Mouse (Mus musculus) telencephalon, adult 2 months (tissue): ENCODE measurements at regions not wholly inside any gene's neighbourhood (a gene's known extent, or its start where the extent isn't known, plus 50 kb on each side); places are given as distances from the start of the nearest gene placed in this dataset.

ENCODE experiments used
- DNase-seq: peaks from one replicate; pipeline ENCODE4 v3.0.0-alpha.2; 2011; ENCODE audit warnings: low read depth, low spot score

DNA sequence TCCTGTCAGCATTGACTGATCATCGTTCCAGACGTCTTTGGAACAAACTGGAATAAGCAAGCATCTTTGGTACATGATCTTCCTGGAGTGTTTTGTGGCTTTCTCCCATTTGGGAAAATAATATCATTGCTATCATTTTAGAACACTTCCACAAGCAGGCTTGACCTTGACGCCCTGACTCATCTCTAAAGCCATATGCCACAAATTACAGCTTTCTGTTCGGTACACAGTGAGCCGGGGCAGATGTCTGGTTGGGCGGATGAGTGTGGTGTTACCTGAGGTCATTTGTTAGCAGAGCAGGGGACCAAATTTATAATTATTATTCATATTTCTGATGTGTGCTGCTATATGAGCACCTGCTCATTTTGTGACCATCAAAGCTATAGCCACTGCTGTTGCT is 83.3 kb upstream of the Pmfbp1 start:
- no peak for DNase-seq

DNA sequence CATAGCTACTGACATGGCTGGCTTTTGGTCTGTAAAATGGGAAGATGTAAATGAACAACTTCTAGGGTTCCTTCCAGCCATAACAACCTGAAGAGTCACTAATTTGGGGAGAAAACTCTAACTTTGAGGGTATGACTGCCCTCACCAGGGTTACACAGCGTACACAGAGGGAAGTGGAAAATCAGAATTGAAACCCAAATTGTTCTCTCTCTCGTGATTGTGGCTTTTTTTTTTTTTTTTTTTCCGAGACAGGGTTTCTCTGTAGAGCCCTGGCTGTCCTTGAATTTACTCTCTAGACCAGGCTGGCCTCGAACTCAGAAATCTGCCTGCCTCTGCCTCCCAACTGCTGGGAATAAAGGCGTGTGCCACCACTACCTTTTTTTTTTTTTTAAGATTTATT is 80.4 kb upstream of the Pmfbp1 start:
- no peak for DNase-seq

DNA sequence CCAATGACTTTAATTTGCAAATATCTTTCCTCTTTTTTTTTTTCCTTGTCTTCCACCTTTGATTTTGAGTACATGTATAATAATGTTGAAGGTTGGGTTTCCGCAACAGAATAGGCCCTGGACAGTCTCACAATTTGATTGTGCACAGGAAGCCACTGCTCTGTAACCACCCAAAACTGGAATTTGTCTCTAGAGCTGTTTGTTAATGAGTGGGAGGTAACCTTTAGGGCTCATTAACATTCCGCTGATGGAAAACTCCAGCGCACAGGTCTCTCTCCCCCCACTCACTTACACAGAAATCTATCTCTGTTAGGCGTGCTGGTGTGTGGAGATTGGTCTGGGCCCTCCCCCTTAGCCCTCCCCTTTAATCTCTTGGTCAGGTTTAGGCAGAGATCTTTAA is 78.5 kb upstream of the Pmfbp1 start:
- no peak for DNase-seq

DNA sequence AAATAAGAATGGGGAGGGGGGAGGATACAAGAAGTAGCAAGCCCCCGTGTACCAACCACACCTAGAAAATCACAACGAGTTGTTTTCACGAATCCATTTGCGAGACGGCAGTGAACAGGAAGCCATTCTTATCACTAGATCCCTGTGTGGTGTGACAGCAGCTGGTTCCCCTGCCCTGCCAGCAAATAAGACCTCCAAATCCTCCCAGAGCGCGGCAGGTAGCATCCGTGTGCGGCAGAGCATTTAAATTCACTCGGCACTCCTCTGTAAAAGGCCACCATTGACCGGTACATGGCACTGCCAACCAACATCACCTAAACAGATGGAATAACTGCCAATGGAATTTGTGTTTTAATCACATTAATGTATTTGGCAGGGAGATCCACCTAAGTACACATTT is 77.9 kb upstream of the Pmfbp1 start:
- DNase-seq, result no peak

DNA sequence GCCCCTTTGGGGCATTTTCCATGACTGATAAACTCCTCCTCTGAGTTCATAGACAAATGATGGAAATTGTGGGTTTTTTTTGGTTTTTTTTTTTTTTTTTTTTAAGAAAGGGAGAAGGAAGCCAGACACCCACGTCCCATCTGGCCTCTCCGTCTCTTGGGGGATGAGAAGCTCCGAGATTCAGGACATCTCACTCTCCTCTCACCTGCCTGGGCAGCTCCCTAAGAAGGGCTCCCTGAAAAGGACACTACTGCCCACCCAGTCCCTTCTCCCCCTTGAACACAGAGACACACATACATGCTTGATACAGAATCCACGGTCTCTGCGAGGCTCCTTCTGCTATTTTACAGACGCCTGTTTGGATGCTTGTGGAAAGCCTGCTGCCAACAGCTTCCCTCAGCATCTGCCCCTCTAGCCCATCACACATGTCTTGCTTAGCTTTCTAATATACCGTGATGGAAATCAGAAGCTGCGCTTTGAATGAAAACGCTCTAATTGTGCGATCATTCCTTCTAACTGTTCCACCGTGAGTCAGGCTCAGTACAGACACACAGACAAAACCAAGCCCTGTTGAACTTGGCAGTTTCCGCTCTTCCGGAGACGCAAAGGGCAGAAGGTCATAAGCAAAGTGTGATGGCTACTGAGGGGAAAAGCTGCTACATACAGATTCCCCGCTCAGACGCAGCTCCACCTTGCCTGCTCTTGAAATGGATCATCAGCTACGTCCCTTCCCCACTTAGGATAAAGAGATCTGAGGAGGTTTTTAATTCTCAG is 77.3 kb upstream of the Pmfbp1 start:
- DNase-seq, result peak; percentile 71

DNA sequence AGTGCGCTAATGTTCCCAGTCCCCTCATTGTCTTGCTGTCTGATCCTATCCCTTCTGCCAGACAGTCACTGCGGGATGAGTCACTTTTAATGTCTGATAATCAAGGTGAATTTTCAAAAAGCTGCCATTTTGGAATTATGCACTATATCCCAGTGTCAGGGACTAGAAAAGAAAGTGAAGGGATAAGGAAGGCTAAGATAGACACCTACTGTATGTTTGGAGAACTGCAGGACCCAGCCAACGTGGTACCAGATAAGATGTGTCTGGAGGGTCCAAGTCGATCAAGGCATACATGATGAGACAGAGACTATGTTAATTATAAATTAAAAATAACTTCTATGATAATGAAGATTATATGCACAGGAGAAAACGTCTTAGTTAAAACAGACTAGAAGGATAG is 76.6 kb upstream of the Pmfbp1 start:
- peak; percentile 65 for DNase-seq

DNA sequence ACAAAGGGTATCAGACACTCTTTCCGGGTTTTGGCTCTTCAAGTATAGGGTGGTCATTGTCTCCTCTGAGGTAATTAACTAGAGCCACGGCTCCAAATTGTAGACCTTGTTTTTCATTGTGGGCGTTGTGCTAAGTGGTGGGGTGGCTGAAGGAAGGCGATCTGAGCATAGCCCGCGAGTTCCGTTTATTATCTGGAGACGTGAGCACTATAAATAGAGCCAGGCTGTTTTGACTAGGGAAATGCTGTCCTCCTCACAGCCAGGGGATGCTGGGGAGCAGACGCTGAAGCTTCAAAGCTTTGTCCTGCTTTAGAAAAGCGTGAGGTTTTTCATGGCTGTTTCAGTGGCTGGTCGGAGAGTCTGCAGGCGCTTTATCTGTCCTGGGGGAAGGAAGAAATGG is 75.9 kb upstream of the Pmfbp1 start:
- DNase-seq, result no peak

DNA sequence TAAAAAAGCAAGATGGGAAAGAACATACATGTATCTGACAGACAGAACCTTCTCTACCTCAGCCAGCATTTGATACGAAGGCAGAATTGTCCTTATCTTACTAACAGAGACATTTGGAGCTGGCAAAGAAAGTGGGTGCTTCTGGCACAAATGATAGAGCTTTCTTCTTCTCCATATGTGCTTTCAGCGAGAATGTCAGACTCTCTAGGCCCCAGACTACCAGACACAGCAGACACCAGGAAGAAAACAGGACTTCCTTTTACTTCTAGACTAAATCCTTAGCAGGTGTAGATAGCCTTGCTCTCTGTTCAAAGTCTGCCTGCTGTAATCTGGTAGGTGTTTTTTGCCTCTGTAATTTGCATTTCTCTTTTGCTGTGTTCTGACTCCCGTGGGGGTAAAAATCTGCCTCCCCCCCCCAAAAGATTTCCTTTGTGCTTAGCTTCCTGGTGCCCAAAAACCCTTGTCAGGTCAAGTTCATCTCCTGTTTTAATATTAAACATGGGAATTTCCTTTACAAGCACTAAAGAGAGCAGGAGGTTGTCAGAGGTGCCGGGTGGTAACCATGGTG is 74.7 kb upstream of the Pmfbp1 start:
- peak; percentile 82 for DNase-seq

DNA sequence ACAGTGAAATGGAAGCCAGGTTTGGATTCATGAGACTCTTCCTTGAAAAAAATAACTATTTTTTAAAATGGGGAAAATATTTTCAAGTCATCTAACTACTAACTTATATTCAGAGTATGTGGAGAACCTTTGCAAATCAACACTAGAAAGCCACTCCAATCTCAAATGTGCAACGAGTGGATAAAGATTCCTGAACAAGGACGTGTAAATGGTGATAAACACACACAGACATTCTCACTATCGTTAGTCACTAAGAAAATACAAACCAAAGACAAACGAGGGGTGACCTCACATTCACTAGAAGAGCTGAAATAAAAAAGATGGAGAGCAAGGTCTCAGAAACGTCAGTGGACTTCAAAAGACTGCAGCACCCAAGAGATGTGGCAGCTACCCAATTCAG is 69.8 kb upstream of the Pmfbp1 start:
- DNase-seq, result no peak

DNA sequence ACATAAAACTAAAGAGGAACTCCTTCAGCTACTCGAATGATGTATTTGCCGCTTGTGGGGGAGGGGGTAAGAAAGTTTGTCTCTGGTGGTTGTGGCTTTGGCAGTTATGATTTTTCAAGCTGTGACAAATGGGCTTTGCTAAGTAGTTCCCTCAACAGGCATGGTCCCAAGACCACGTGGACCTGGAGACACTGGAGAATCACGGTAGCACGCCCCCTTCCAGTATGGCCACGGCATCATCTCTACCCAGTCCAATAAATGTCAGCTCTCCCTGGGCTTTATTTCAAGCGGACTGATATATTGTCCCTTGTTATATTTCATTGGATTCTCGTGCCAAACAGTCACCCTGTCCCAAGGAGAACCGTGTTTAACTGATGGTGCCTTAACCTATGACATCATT is 65.3 kb upstream of the Pmfbp1 start:
- no peak for DNase-seq

DNA sequence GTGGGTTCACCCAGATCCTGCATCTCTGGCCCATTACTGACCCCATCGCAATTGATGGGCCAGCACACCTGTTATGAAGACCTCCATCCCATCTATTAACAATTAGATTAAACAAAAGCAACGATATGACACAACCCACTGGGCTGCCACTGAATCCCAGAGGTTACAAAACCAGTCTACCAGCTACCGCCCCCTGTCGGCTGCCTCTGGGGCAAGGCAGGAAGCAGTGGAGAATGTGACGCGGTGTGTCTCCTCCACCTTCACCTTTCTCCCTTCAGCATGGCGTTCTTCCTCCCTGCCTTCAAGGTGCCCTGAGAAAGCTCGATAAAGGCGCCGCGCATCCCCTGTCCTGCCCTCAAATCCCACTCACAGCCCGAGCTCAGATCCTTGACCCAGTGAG is 59.3 kb upstream of the Pmfbp1 start:
- DNase-seq, result no peak

DNA sequence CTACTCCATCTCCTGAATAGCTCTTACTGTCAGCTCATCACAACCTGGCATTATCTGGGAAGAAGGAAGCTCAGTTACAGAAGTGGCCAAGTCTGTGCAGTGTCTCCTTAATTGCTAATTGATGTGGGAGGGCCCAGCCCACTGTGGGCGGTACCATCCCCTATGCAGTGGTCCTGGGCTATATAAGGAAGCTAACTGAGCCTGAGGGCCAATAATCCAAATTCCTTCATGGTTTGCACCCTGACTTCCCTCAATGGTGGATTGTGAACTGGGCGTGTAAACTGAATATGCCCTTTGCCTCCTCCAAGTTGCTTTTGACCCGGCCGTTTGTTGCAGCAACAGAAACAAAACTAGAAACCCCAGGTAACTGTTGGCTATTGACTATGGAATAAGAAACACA is 57.8 kb upstream of the Pmfbp1 start:
- DNase-seq, result no peak

DNA sequence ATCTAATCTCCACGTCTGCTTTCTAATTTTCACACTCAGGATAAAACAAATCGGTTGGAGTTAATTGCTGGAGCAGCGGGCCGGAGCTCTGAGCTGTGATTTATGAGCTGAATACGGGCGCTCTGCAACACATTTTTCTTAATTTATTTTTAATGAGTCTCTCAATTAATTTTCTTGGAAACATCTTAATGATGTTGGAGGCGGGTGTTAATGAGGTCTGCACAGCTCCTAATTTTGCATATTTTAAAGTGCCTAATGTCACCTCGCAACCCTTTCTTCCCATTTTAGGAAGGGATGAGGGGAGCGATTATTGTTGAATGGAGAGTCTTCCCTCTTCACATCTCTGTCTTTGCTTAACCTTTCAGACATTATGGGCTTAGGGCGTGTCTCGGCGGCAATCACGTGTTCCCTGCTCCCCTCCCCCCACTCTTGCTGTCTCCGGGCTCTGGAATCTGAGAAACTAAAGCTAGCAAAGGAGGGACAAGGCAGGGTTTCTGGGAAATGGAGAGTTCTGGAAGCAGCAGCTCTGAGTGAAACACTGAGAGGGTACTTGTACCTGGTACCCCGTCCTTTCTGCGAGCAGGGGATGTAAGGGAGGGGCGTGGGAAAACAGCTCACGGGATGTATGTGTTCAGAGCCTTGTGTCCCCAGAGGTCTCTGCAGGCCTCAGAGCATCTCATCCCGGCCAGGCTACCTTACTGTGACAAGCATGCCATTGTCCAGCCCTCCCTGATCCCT is 56.8 kb upstream of the Pmfbp1 start:
- DNase-seq, result no peak

DNA sequence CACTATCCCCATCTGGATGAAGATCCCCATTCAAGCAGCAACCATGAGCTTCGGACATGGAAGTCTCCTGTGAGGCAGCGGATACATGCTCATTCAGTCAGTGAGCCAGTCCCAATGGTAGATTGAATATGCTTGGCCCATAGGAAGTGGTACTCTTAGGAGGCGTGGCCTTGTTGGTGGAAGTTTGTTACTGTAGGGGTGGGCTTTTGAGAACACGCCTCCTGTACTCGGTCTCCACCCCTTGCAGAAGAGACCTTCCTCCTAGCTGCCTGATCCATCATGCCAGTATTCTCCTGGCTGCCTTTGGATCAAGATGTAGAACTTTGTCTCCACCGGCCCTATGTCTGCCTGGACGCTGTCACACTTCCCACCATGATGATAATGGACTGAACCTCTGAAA is 55.3 kb upstream of the Pmfbp1 start:
- no peak for DNase-seq
